Mouse (Mus musculus): ENCODE data around the gene Cd209b. TPM values are rescaled to one million over a fixed set of nuclear protein-coding genes. Genes with fewer than 3 reads are reported as not detected.

The Cd209b gene
- not detected in 2 replicates for polyA plus RNA-seq (2012; rRNA removed)

GRCm38 (mm10) chr8:3926744-3927143 lies at the start of gene Cd209b:
TSS of gene Cd209b (minus strand) at chr8:3926844.

GRCm38 (mm10) chr8:3954646-3955045 lies 28.0 kb upstream of the Cd209b start, which contains the start of gene Cd209c:
TSS of gene Cd209c (minus strand) at chr8:3954746.

GRCm38 (mm10) chr8:3878455-3878854 lies 48.2 kb downstream of the Cd209b start, which contains the start of gene Cd209d:
TSS of gene Cd209d (minus strand) at chr8:3878555.

Other genes starting within 250 kb of the Cd209b start
- 0.03 TPM in 1 of 2 replicates, not detected in the other for gene Fcer2a, start 232.7 kb downstream of the Cd209b start, polyA plus RNA-seq (2012; rRNA removed)
- not detected in 2 replicates for gene Clec4g, start 206.2 kb downstream of the Cd209b start, polyA plus RNA-seq (2012; rRNA removed)
- gene Cd209a, start 177.9 kb downstream of the Cd209b start, polyA plus RNA-seq (2012; rRNA removed), result 0.03 TPM in 1 of 2 replicates, not detected in the other
- gene Cd209e, start 72.5 kb downstream of the Cd209b start, polyA plus RNA-seq (2012; rRNA removed), result not detected in 2 replicates
- gene Cd209d, start 48.3 kb downstream of the Cd209b start, polyA plus RNA-seq (2012; rRNA removed), result not detected in 2 replicates
- gene Cd209c, start 27.9 kb upstream of the Cd209b start, polyA plus RNA-seq (2012; rRNA removed), result 0.15 and 0.17 TPM in 2 replicates
- gene Cd209f, start 179.0 kb upstream of the Cd209b start, polyA plus RNA-seq (2012; rRNA removed), result 0.09 and 0.13 TPM in 2 replicates
- gene Cd209g, start 207.3 kb upstream of the Cd209b start, polyA plus RNA-seq (2012; rRNA removed), result not detected in 2 replicates
- 90.6 and 100 TPM in 2 replicates for gene Evi5l, start 239.7 kb upstream of the Cd209b start, polyA plus RNA-seq (2012; rRNA removed)